Mouse (Mus musculus) hindbrain, embryonic 14.5 days (tissue): Measurements from ENCODE around the gene Atp6v1c2. TPM values are rescaled to one million over a fixed set of nuclear protein-coding genes. Genes with fewer than 3 reads are reported as not detected.

ENCODE experiments used
- microRNA-seq: library from miRNA; unstranded; fragments of <30 nt; microRNA quantifications from one replicate; pipeline ENCODE4, GENCODE M21; 2016
- polyA plus RNA-seq: library from polyadenylated mRNA; unstranded; fragments of >200 nt; fragmentation: Nextera tagmentation; extraction: Ambion mirVana; gene quantifications from 2 replicates; pipeline ENCODE4 v1.2.1, GENCODE M21; 2014

The Atp6v1c2 gene
- polyA plus RNA-seq, 1 experiment from 2014 or later, result 0.55 TPM

Small RNAs within 50 kb of the gene (microRNA-seq; reads per million reads assigned to microRNA genes)
- gene Mir3066, result 14.5 reads per million, percentile 34 among the genes with 10 or more reads in this experiment

Other genes with a start within 250 kb of the Atp6v1c2 start
- gene Kcnf1, start 152.5 kb downstream of the Atp6v1c2 start, polyA plus RNA-seq, result 2.8 and 3.3 TPM in 2 replicates
- 268 and 305 TPM in 2 replicates for gene Pdia6, start 62.8 kb downstream of the Atp6v1c2 start, polyA plus RNA-seq
- 22.0 and 23.5 TPM in 2 replicates for gene Nol10, start 19.1 kb upstream of the Atp6v1c2 start, polyA plus RNA-seq
- 143 and 144 TPM in 2 replicates for gene Odc1, start 215.4 kb upstream of the Atp6v1c2 start, polyA plus RNA-seq